Mouse (Mus musculus): Measurements from ENCODE around the gene Myb. TPM values are rescaled to one million over a fixed set of nuclear protein-coding genes. Genes with fewer than 3 reads are reported as not detected.

Myb gene
- polyA plus RNA-seq, 1 experiment from 2014 or later = 1.9 TPM

DNA sequence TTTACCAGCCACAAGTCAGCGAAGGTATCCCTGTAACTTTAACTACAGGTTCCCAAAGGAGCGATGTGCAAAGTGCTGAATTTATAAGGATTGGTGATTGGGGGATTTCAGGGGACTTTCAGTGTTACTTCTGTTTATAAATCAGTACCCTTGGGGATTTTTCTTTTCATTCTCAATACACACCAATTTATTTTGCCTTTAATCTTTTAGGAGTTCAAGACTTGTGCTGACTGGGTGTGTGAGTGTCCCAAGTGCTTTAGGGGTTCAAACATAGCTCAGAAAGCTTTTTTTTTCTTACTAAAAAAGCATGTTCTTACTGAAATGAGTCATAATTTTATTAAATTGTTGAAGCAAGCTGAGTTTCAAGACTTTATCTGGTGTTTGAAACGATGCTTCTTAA, 1.3 kb upstream of the Myb start:
- H3K4me3 ChIP-seq (ENCODE audit: low read depth, low read length) = no peak overlapping the region
- peaks cover 31% of the 10 kb centered on the region for H3K27me3 ChIP-seq (ENCODE audit: control insufficient read depth, insufficient read depth, low read length)
- peaks cover 6% of the 10 kb centered on the region for H3K4me1 ChIP-seq (ENCODE audit: control insufficient read depth, insufficient read depth, low read length)
- H3K36me3 ChIP-seq (ENCODE audit: control insufficient read depth, insufficient read depth, low read length) = no peaks in the 10 kb centered on the region
- no peaks in the 10 kb centered on the region for H3K9me3 ChIP-seq (replicated peaks; ENCODE audit: control insufficient read depth, low read length)
- H3K9ac ChIP-seq (ENCODE audit: low read depth, low read length) = no peak overlapping the region
- no peak overlapping the region for H3K4me2 ChIP-seq
- 39% methylated on average over 3 of the region's 3 CpGs for WGBS (ENCODE audit: insufficient replicate concordance)
- no peak overlapping the region for H3K27ac ChIP-seq (ENCODE audit: low read depth, low read length)
- no peak for ATAC-seq (replicated peaks; ENCODE audit: insufficient number of reproducible peaks, low FRiP score, low TSS enrichment)

DNA sequence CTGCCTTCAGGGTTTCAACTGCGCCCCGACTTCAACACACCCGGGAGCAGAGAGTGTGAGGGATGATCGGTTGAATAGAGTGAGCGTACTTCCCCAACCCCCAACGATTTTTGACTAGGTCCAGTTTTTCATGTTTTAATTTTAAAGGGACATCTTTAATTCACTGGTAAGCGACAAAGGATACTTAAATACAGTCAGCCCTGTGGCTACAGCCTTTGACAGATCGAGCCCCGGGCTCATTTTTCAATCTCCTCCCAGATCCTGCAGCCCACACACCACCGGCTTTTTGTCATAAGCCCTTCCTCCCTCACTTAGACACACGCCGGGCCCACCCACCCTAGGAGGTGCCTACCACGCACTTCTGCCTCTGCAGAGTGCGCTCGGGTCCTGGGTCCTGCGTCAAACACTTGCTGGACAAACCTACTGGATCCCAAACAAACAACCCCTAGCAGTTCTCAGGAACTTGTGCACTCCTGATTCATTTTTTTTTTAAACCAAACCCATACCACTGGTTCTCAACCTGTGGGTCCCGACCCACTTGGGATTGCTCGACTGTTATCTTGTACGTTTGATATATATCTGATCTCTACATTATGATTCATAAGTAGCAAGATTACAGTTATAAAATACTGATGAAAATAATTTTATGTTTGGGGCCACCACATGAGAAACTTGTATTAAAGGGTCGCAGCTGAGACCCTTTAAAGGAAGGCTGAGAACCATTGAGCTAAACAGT, 743 bp upstream of the Myb start:
- 3% methylated on average over 20 of the region's 20 CpGs for WGBS (ENCODE audit: insufficient replicate concordance)
- peaks cover 6% of the 10 kb centered on the region for H3K4me1 ChIP-seq (ENCODE audit: control insufficient read depth, insufficient read depth, low read length)
- peak overlapping the region; percentile 75; the same call in 1 of the 2 replicates for H3K9ac ChIP-seq (ENCODE audit: low read depth, low read length)
- H3K4me3 ChIP-seq (ENCODE audit: low read depth, low read length) = peak overlapping the region; percentile 68
- H3K4me2 ChIP-seq = peak overlapping the region; percentile 100
- H3K27ac ChIP-seq (ENCODE audit: low read depth, low read length) = no peak overlapping the region
- no peaks in the 10 kb centered on the region for H3K36me3 ChIP-seq (ENCODE audit: control insufficient read depth, insufficient read depth, low read length)
- no peaks in the 10 kb centered on the region for H3K9me3 ChIP-seq (replicated peaks; ENCODE audit: control insufficient read depth, low read length)
- H3K27me3 ChIP-seq (ENCODE audit: control insufficient read depth, insufficient read depth, low read length) = peaks cover 35% of the 10 kb centered on the region
- ATAC-seq (replicated peaks; ENCODE audit: insufficient number of reproducible peaks, low FRiP score, low TSS enrichment) = no peak

DNA sequence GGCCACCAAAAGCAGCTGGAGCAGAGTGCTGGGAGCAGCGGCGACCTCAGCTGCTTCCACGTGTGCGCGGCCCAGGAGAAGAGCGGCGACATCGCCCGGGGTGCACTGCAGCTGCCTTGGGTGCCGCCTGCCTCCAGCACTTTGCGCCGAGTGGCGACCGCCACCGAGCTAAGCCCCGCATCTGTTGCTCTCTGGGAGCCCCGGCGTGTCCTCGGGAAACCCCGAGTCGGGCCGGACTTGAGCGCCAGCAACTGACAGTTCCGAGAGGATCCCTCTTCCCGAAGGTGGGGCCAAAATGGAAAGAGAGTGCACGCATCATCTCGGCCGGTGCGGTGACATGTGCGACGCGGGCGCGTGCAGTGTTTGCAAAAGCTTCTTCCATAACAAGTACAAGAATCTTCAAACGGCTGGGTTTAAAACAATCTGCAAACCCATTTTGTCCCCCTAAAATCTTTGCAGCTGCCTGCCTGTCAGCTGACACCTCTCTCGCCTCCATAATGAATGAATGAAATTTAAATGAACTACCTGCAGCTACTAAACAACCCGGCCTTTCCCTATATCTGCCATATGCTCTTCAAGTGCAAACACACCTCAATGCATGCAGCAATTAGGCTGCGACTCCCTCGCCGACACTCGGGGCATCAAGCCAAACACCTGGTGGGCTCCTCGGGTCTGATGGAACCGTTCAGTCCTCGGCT, 938 bp downstream of the Myb start:
- peak overlapping the region; percentile 68 for H3K4me3 ChIP-seq (ENCODE audit: low read depth, low read length)
- H3K27ac ChIP-seq (ENCODE audit: low read depth, low read length) = no peak overlapping the region
- no peaks in the 10 kb centered on the region for H3K9me3 ChIP-seq (replicated peaks; ENCODE audit: control insufficient read depth, low read length)
- under 1% methylated on average over 44 of the region's 44 CpGs for WGBS (ENCODE audit: insufficient replicate concordance)
- H3K9ac ChIP-seq (ENCODE audit: low read depth, low read length) = peak overlapping the region; percentile 24; the same call in 1 of the 2 replicates
- peak overlapping the region; percentile 100 for H3K4me2 ChIP-seq
- H3K36me3 ChIP-seq (ENCODE audit: control insufficient read depth, insufficient read depth, low read length) = no peaks in the 10 kb centered on the region
- peaks cover 6% of the 10 kb centered on the region for H3K4me1 ChIP-seq (ENCODE audit: control insufficient read depth, insufficient read depth, low read length)
- ATAC-seq (replicated peaks; ENCODE audit: insufficient number of reproducible peaks, low FRiP score, low TSS enrichment) = no peak
- H3K27me3 ChIP-seq (ENCODE audit: control insufficient read depth, insufficient read depth, low read length) = peaks cover 37% of the 10 kb centered on the region

- H3K9me3 ChIP-seq (replicated peaks; ENCODE audit: control insufficient read depth, low read length) = no peaks in the 10 kb centered on the region
- H3K4me1 ChIP-seq (ENCODE audit: control insufficient read depth, insufficient read depth, low read length) = peaks cover 6% of the 10 kb centered on the region
- H3K27me3 ChIP-seq (ENCODE audit: control insufficient read depth, insufficient read depth, low read length) = peaks cover 37% of the 10 kb centered on the region
- H3K36me3 ChIP-seq (ENCODE audit: control insufficient read depth, insufficient read depth, low read length) = no peaks in the 10 kb centered on the region
- peak overlapping the region; percentile 100 for H3K4me2 ChIP-seq
- H3K4me3 ChIP-seq (ENCODE audit: low read depth, low read length) = peak overlapping the region; percentile 68
- 0% methylated on average over 35 of the region's 35 CpGs for WGBS (ENCODE audit: insufficient replicate concordance)
- ATAC-seq (replicated peaks; ENCODE audit: insufficient number of reproducible peaks, low FRiP score, low TSS enrichment) = peak; percentile 31; the same call in 1 of the 2 replicates
- H3K9ac ChIP-seq (ENCODE audit: low read depth, low read length) = no peak overlapping the region
- H3K27ac ChIP-seq (ENCODE audit: low read depth, low read length) = no peak overlapping the region
These were observed 1.8 kb downstream of the Myb start for GRCm38 (mm10) chr10:21158918-21159443.

- Histone ChIP-seq H3K36me3 (ENCODE audit: control insufficient read depth, insufficient read depth, low read length) (no peaks in the 10 kb centered on the region), H3K27ac (ENCODE audit: low read depth, low read length) (no peak overlapping the region), H3K9me3 (replicated peaks; ENCODE audit: control insufficient read depth, low read length) (no peaks in the 10 kb centered on the region), H3K4me1 (ENCODE audit: control insufficient read depth, insufficient read depth, low read length) (peaks cover 6% of the 10 kb centered on the region), H3K27me3 (ENCODE audit: control insufficient read depth, insufficient read depth, low read length) (peaks cover 32% of the 10 kb centered on the region), H3K9ac (ENCODE audit: low read depth, low read length) (no peak overlapping the region), H3K4me3 (ENCODE audit: low read depth, low read length) (peak overlapping the region; percentile 68), H3K4me2 (peak overlapping the region; percentile 100)
- ATAC-seq (replicated peaks; ENCODE audit: insufficient number of reproducible peaks, low FRiP score, low TSS enrichment) = no peak
- 4% methylated on average over 19 of the region's 19 CpGs for WGBS (ENCODE audit: insufficient replicate concordance)
These were observed 2.5 kb downstream of the Myb start for GRCm38 (mm10) chr10:21158111-21158917.

GRCm38 (mm10) chr10:21156953-21157499, 3.8 kb downstream of the Myb start:
- no peaks in the 10 kb centered on the region for H3K36me3 ChIP-seq (ENCODE audit: control insufficient read depth, insufficient read depth, low read length)
- no peak for ATAC-seq (replicated peaks; ENCODE audit: insufficient number of reproducible peaks, low FRiP score, low TSS enrichment)
- H3K9me3 ChIP-seq (replicated peaks; ENCODE audit: control insufficient read depth, low read length) = no peaks in the 10 kb centered on the region
- H3K4me2 ChIP-seq = no peak overlapping the region
- H3K4me1 ChIP-seq (ENCODE audit: control insufficient read depth, insufficient read depth, low read length) = peaks cover 6% of the 10 kb centered on the region
- H3K27ac ChIP-seq (ENCODE audit: low read depth, low read length) = no peak overlapping the region
- no peak overlapping the region for H3K9ac ChIP-seq (ENCODE audit: low read depth, low read length)
- WGBS (ENCODE audit: insufficient replicate concordance) = 75% methylated on average over 5 of the region's 5 CpGs
- no peak overlapping the region for H3K4me3 ChIP-seq (ENCODE audit: low read depth, low read length)
- peaks cover 32% of the 10 kb centered on the region for H3K27me3 ChIP-seq (ENCODE audit: control insufficient read depth, insufficient read depth, low read length)

DNA sequence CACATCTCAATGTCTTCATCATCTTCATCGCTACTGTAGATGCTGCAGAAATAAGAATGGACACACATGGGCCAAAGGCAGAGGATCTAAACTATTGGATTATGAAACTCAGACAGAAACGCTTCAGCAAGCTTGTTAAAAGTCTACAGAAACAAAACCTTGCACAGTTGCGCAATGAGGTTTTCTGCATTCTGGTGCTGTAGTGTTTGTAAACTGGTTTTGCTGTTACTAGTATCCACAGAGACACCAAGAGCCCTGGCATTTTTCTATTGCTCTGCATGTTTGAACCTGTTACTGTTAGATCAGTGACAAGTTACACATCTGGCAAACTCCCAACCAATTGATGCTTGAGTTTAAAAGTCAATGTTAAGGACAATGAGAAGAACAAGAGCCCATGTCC, 4.4 kb downstream of the Myb start:
- 94% methylated on average over 3 of the region's 3 CpGs for WGBS (ENCODE audit: insufficient replicate concordance)
- no peaks in the 10 kb centered on the region for H3K36me3 ChIP-seq (ENCODE audit: control insufficient read depth, insufficient read depth, low read length)
- no peak overlapping the region for H3K4me3 ChIP-seq (ENCODE audit: low read depth, low read length)
- no peak overlapping the region for H3K9ac ChIP-seq (ENCODE audit: low read depth, low read length)
- no peak overlapping the region for H3K4me2 ChIP-seq
- no peak for ATAC-seq (replicated peaks; ENCODE audit: insufficient number of reproducible peaks, low FRiP score, low TSS enrichment)
- H3K4me1 ChIP-seq (ENCODE audit: control insufficient read depth, insufficient read depth, low read length) = peaks cover 6% of the 10 kb centered on the region
- H3K27me3 ChIP-seq (ENCODE audit: control insufficient read depth, insufficient read depth, low read length) = peaks cover 30% of the 10 kb centered on the region
- H3K9me3 ChIP-seq (replicated peaks; ENCODE audit: control insufficient read depth, low read length) = no peaks in the 10 kb centered on the region
- no peak overlapping the region for H3K27ac ChIP-seq (ENCODE audit: low read depth, low read length)

GRCm38 (mm10) chr10:21154927-21155326, 5.9 kb downstream of the Myb start:
- Histone ChIP-seq H3K4me2 (no peak overlapping the region), H3K27me3 (ENCODE audit: control insufficient read depth, insufficient read depth, low read length) (peaks cover 25% of the 10 kb centered on the region), H3K9me3 (replicated peaks; ENCODE audit: control insufficient read depth, low read length) (no peaks in the 10 kb centered on the region), H3K9ac (ENCODE audit: low read depth, low read length) (no peak overlapping the region), H3K4me3 (ENCODE audit: low read depth, low read length) (no peak overlapping the region), H3K4me1 (ENCODE audit: control insufficient read depth, insufficient read depth, low read length) (peaks cover 6% of the 10 kb centered on the region), H3K27ac (ENCODE audit: low read depth, low read length) (no peak overlapping the region), H3K36me3 (ENCODE audit: control insufficient read depth, insufficient read depth, low read length) (no peaks in the 10 kb centered on the region)
- ATAC-seq (replicated peaks; ENCODE audit: insufficient number of reproducible peaks, low FRiP score, low TSS enrichment) = no peak
- 61% methylated on average over 3 of the region's 3 CpGs for WGBS (ENCODE audit: insufficient replicate concordance)

Measured in heart, embryonic 11.5 days (tissue).